Mouse (Mus musculus) lung, postnatal 0 days (tissue): ENCODE results near the gene Map7d2. TPM values are rescaled to one million over a fixed set of nuclear protein-coding genes. Genes with fewer than 3 reads are reported as not detected.
"Not testable (repeated sequence)": the region's sequence is repeated elsewhere in the genome, so short reads cannot be mapped to it uniquely, and the experiment has no call there.

Experiments used
- ATAC-seq: fragments of 200-750 bp; cut with Nextera tagmentation; 2 replicates; pipeline ENCODE4 v1.8.0; 2017; ENCODE audit warnings: moderate library complexity
- DNase-seq: peaks from one replicate; pipeline ENCODE4 v3.0.0-alpha.2; 2016; ENCODE audit warnings: low spot score
- H3K27ac ChIP-seq: fragments of 300-500 bp; sonication (generic); 2 replicates; pipeline ENCODE4 v1.5.1; 2014; ENCODE audit warnings: antibody characterized with exemption, mild to moderate bottlenecking, low read length, mixed read lengths
- H3K27me3 ChIP-seq: fragments of 300-500 bp; sonication (generic); replicated peaks from 2 replicates; pipeline ENCODE4 v1.6.1; 2014; ENCODE audit warnings: low read length, mixed read lengths; ENCODE audit not compliant: insufficient read depth
- H3K36me3 ChIP-seq: fragments of 300-500 bp; sonication (generic); 2 replicates; pipeline ENCODE4 v1.6.1; 2014; ENCODE audit warnings: low read length, mixed read lengths; ENCODE audit not compliant: insufficient read depth
- H3K4me1 ChIP-seq: fragments of 300-500 bp; sonication (generic); 2 replicates; pipeline ENCODE4 v1.6.1; 2014; ENCODE audit warnings: antibody characterized with exemption, low read depth, low read length, mixed read lengths; ENCODE audit not compliant: insufficient read depth
- H3K4me2 ChIP-seq: fragments of 300-500 bp; sonication (generic); replicated peaks from 2 replicates; pipeline ENCODE4 v1.6.1; 2014; ENCODE audit warnings: low read depth, mild to moderate bottlenecking, low read length, moderate library complexity, mixed read lengths
- H3K4me3 ChIP-seq: fragments of 300-500 bp; sonication (generic); 2 replicates; pipeline ENCODE4 v1.5.1; 2014; ENCODE audit warnings: low read depth, low read length
- H3K9ac ChIP-seq: fragments of 300-500 bp; sonication (generic); replicated peaks from 2 replicates; pipeline ENCODE4 v1.6.1; 2014; ENCODE audit warnings: low read depth, mild to moderate bottlenecking
- H3K9me3 ChIP-seq: fragments of 300-500 bp; sonication (generic); 2 replicates; pipeline ENCODE4 v1.6.1; 2016; ENCODE audit warnings: low read length, mixed read lengths
- CTCF ChIP-seq: IDR thresholded peaks from 2 replicates; pipeline ENCODE4 v1.5.1; 2016; ENCODE audit warnings: antibody characterized with exemption, mild to moderate bottlenecking
- EP300 ChIP-seq: IDR thresholded peaks from 2 replicates; pipeline ENCODE4 v1.6.1; 2016; ENCODE audit warnings: antibody characterized with exemption, mild to moderate bottlenecking, control low read depth
- WGBS: fragments of 180-500 bp; shearing (Covaris S2); extraction: QIAGEN DNeasy Blood & Tissue Kit; methylation state at CpG from one replicate; pipeline ENCODE4 v1.1.7; 2014; 5-methylcytosine and 5-hydroxymethylcytosine counted together
- polyA plus RNA-seq: library from polyadenylated mRNA; unstranded; fragments of >200 nt; fragmentation: Nextera tagmentation; extraction: Ambion mirVana; gene quantifications from 2 replicates; pipeline ENCODE4 v1.2.1, GENCODE M21; 2015

Map7d2 gene
- polyA plus RNA-seq, 1 experiment from 2014 or later: 0.66 TPM

DNA sequence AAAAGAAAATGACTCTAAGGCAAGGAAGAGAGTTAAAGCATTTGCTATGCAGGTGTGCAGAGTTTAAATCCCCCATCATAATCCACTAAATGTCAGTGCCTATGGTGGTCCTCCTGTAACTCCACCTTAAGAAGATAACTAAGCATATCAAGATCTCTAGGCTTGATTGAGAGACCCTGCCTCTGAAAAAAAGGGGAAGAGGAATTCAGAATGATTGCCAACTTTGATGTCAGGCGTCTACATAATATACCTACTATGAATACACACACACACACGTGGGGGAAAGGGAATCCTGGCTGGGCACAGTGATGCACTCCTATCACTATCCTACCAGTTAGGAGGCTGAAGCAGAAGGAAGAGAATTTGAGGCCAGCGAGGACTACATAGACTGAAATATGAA, 23.1 kb upstream of the Map7d2 start:
- Histone ChIP-seq H3K4me1 (no peaks in the 10 kb centered on the region), H3K9ac (no peak overlapping the region), H3K4me3 (no peak overlapping the region), H3K27me3 (no peaks in the 10 kb centered on the region), H3K27ac (no peak overlapping the region), H3K36me3 (no peaks in the 10 kb centered on the region), H3K4me2 (no peak overlapping the region), H3K9me3 (no peaks in the 10 kb centered on the region)
- ATAC-seq: no peak
- no peak for DNase-seq
- 53% methylated on average over 3 of the region's 3 CpGs for WGBS
- TF ChIP-seq EP300: no peak
- no peak for TF ChIP-seq CTCF

DNA sequence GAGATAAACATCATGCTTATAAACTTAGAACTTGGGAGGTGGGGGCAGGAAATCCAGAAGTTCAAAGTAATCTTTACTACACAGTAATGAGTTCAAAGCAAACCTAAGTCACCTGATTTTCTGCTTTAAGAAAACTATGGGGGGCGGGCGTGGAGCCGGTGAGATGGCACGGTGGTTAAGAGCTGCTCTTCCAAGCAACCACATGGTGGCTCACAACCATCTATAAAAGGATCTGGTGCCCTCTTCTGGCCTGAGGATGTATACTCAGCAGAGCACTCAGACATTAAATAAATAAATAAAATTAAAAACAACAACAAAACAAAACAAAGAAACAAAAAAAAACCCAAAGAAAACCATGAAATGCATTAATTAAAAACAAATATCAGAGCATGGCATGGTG, 5.1 kb upstream of the Map7d2 start:
- Histone ChIP-seq H3K9me3 (no peaks in the 10 kb centered on the region), H3K4me2 (no peak overlapping the region), H3K4me3 (no peak overlapping the region), H3K9ac (no peak overlapping the region), H3K4me1 (no peaks in the 10 kb centered on the region), H3K27me3 (no peaks in the 10 kb centered on the region), H3K27ac (no peak overlapping the region), H3K36me3 (no peaks in the 10 kb centered on the region)
- no peak for ATAC-seq
- 19% methylated on average over 4 of the region's 4 CpGs for WGBS
- TF ChIP-seq EP300: no peak
- TF ChIP-seq CTCF: peak; percentile 61
- DNase-seq: peak; percentile 30

DNA sequence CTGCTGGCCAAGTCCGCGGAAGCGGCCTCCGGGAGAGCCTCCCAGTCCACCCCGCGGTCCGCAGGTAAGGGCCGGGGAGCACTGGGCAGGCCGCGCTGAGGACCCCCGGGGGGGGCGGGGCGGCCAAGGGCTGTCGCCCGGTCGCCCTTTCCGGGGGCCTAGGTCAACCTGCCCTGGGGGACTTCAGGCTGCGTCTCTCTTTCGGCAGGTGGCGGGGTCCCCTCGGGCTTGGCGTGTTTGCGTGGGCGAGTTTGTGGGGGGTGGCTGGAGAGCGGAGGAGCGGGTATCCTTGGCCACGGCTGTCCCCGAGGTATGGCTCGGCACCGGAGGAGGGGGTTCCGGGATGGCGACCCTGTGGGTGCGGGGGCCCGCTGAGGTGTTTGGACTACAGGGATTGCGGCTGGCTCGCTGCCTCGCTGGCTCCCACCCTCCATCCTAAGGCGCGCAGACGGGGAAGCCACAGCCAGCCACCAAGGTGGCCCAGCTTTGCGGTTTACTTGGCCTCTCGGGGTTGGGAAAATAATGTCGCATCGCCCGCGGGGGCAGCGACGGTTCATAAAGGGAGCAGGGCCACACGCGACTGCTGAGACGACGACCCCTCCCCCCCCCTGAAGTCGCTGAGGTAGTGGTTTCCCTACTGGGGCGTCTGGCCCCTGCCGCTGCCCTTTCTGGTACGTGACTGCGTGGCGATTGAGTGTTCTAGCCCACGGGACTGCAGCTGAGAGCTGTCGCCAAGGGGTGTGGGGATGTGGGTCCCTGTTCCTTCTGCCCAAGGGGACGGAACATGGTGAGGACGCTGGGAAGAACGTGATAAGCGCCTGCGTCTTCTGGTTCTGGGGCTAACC, 679 bp downstream of the Map7d2 start:
- TF ChIP-seq EP300 (no peak), CTCF (no peak)
- no peak for ATAC-seq

DNA sequence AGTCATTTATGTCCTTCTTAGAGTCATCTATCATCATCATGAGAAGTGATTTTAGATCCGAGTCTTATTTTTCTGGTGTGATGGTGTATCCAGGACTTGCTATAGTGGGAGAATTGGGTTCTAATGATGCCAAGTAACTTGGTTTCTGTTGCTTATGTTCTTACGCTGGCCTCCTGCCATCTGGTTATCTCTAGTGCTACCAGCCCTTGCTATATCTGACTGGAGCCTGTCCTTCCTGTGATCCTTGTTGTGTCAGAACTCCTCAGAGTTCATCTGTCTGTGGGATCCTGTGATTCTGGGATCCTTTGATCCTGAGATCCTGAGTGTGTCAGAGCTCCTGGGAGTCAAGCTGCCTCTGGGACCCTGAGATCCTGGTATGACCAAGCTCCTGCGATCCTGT, 16.1 kb downstream of the Map7d2 start:
- not testable (repeated sequence) for H3K27ac ChIP-seq, H3K36me3 ChIP-seq, H3K4me1 ChIP-seq, H3K4me2 ChIP-seq, H3K9ac ChIP-seq, DNase-seq, H3K27me3 ChIP-seq, H3K4me3 ChIP-seq, H3K9me3 ChIP-seq, ATAC-seq
- 91% methylated on average over 3 of the region's 3 CpGs for WGBS

More for the DNA sequence above, 679 bp downstream of the Map7d2 start:
- Histone ChIP-seq H3K9me3 (no peaks in the 10 kb centered on the region), H3K9ac (no peak overlapping the region), H3K4me3 (peak overlapping the region; percentile 44), H3K27me3 (no peaks in the 10 kb centered on the region; the same call in 1 of the 2 replicates), H3K4me2 (peak overlapping the region; percentile 75), H3K36me3 (no peaks in the 10 kb centered on the region), H3K27ac (no peak overlapping the region), H3K4me1 (no peaks in the 10 kb centered on the region)
- 16% methylated on average over 35 of the region's 65 CpGs for WGBS
- DNase-seq: no peak

- H3K4me1 ChIP-seq: no peaks in the 10 kb centered on the region
- H3K9ac ChIP-seq: no peak overlapping the region
- DNase-seq (peak; percentile 35), ATAC-seq (no peak)
- no peaks in the 10 kb centered on the region for H3K36me3 ChIP-seq
- H3K4me3 ChIP-seq: no peak overlapping the region
- peak; percentile 68 for TF ChIP-seq CTCF
- TF ChIP-seq EP300: no peak
- WGBS: 31% methylated on average over 3 of the region's 3 CpGs
- H3K9me3 ChIP-seq: no peaks in the 10 kb centered on the region
- H3K4me2 ChIP-seq: no peak overlapping the region
- no peak overlapping the region for H3K27ac ChIP-seq
- H3K27me3 ChIP-seq: no peaks in the 10 kb centered on the region
Observed at GRCm38 (mm10) chrX:159442128-159442527, 27.8 kb downstream of the Map7d2 start.

GRCm38 (mm10) chrX:159447133-159447532, 32.8 kb downstream of the Map7d2 start:
- 76% methylated on average over 1 of the region's 1 CpGs for WGBS
- Histone ChIP-seq H3K4me3 (no peak overlapping the region), H3K9ac (no peak overlapping the region), H3K4me1 (no peaks in the 10 kb centered on the region), H3K27me3 (no peaks in the 10 kb centered on the region), H3K27ac (no peak overlapping the region), H3K4me2 (no peak overlapping the region), H3K36me3 (no peaks in the 10 kb centered on the region), H3K9me3 (no peaks in the 10 kb centered on the region)
- ATAC-seq (no peak), DNase-seq (no peak)
- no peak for TF ChIP-seq EP300
- no peak for TF ChIP-seq CTCF
